Mouse (Mus musculus) lung, postnatal 0 days (tissue): ENCODE data around the gene Ctla4. TPM values are rescaled to one million over a fixed set of nuclear protein-coding genes. Genes with fewer than 3 reads are reported as not detected.

Source experiments
- ATAC-seq: fragments of 200-750 bp; cut with Nextera tagmentation; 2 replicates; pipeline ENCODE4 v1.8.0; 2017; ENCODE audit warnings: moderate library complexity
- DNase-seq: peaks from one replicate; pipeline ENCODE4 v3.0.0-alpha.2; 2016; ENCODE audit warnings: low spot score
- H3K27ac ChIP-seq: fragments of 300-500 bp; sonication (generic); 2 replicates; pipeline ENCODE4 v1.5.1; 2014; ENCODE audit warnings: antibody characterized with exemption, mild to moderate bottlenecking, low read length, mixed read lengths
- H3K27me3 ChIP-seq: fragments of 300-500 bp; sonication (generic); replicated peaks from 2 replicates; pipeline ENCODE4 v1.6.1; 2014; ENCODE audit warnings: low read length, mixed read lengths; ENCODE audit not compliant: insufficient read depth
- H3K36me3 ChIP-seq: fragments of 300-500 bp; sonication (generic); 2 replicates; pipeline ENCODE4 v1.6.1; 2014; ENCODE audit warnings: low read length, mixed read lengths; ENCODE audit not compliant: insufficient read depth
- H3K4me1 ChIP-seq: fragments of 300-500 bp; sonication (generic); 2 replicates; pipeline ENCODE4 v1.6.1; 2014; ENCODE audit warnings: antibody characterized with exemption, low read depth, low read length, mixed read lengths; ENCODE audit not compliant: insufficient read depth
- H3K4me2 ChIP-seq: fragments of 300-500 bp; sonication (generic); replicated peaks from 2 replicates; pipeline ENCODE4 v1.6.1; 2014; ENCODE audit warnings: low read depth, mild to moderate bottlenecking, low read length, moderate library complexity, mixed read lengths
- H3K4me3 ChIP-seq: fragments of 300-500 bp; sonication (generic); 2 replicates; pipeline ENCODE4 v1.5.1; 2014; ENCODE audit warnings: low read depth, low read length
- H3K9ac ChIP-seq: fragments of 300-500 bp; sonication (generic); replicated peaks from 2 replicates; pipeline ENCODE4 v1.6.1; 2014; ENCODE audit warnings: low read depth, mild to moderate bottlenecking
- H3K9me3 ChIP-seq: fragments of 300-500 bp; sonication (generic); 2 replicates; pipeline ENCODE4 v1.6.1; 2016; ENCODE audit warnings: low read length, mixed read lengths
- CTCF ChIP-seq: IDR thresholded peaks from 2 replicates; pipeline ENCODE4 v1.5.1; 2016; ENCODE audit warnings: antibody characterized with exemption, mild to moderate bottlenecking
- EP300 ChIP-seq: IDR thresholded peaks from 2 replicates; pipeline ENCODE4 v1.6.1; 2016; ENCODE audit warnings: antibody characterized with exemption, mild to moderate bottlenecking, control low read depth
- WGBS: fragments of 180-500 bp; shearing (Covaris S2); extraction: QIAGEN DNeasy Blood & Tissue Kit; methylation state at CpG from one replicate; pipeline ENCODE4 v1.1.7; 2014; 5-methylcytosine and 5-hydroxymethylcytosine counted together
- polyA plus RNA-seq: library from polyadenylated mRNA; unstranded; fragments of >200 nt; fragmentation: Nextera tagmentation; extraction: Ambion mirVana; gene quantifications from 2 replicates; pipeline ENCODE4 v1.2.1, GENCODE M21; 2015

Gene Ctla4
- polyA plus RNA-seq, result not detected in 2 replicates

GRCm38 (mm10) chr1:60886981-60887380 lies at the start of gene Ctla4:
Gene Ctla4, plus strand, starts transcription at chr1:60887000.
- ATAC-seq (no peak), DNase-seq (no peak)
- Histone ChIP-seq H3K27me3 (no peaks in the 10 kb centered on the region), H3K4me3 (no peak within 1 kb of the TSS), H3K27ac (no peak within 1 kb of the TSS), H3K9ac (no peak within 1 kb of the TSS), H3K4me2 (no peak within 1 kb of the TSS), H3K9me3 (no peaks in the 10 kb centered on the region), H3K4me1 (no peaks in the 10 kb centered on the region), H3K36me3 (no peaks in the 10 kb centered on the region)
- TF ChIP-seq EP300 (no peak), CTCF (no peak)
- WGBS, result 86% methylated on average over 7 of the region's 7 CpGs

- ATAC-seq (no peak), DNase-seq (no peak)
- Histone ChIP-seq H3K9me3 (no peaks in the 10 kb centered on the region), H3K4me3 (no peak overlapping the region), H3K4me2 (no peak overlapping the region), H3K36me3 (no peaks in the 10 kb centered on the region), H3K27me3 (no peaks in the 10 kb centered on the region), H3K27ac (no peak overlapping the region), H3K9ac (no peak overlapping the region), H3K4me1 (no peaks in the 10 kb centered on the region)
- TF ChIP-seq CTCF, result no peak
- no peak for TF ChIP-seq EP300
- 85% methylated on average over 1 of the region's 1 CpGs for WGBS
These were observed 47.6 kb upstream of the Ctla4 start for GRCm38 (mm10) chr1:60839161-60839560.

DNA sequence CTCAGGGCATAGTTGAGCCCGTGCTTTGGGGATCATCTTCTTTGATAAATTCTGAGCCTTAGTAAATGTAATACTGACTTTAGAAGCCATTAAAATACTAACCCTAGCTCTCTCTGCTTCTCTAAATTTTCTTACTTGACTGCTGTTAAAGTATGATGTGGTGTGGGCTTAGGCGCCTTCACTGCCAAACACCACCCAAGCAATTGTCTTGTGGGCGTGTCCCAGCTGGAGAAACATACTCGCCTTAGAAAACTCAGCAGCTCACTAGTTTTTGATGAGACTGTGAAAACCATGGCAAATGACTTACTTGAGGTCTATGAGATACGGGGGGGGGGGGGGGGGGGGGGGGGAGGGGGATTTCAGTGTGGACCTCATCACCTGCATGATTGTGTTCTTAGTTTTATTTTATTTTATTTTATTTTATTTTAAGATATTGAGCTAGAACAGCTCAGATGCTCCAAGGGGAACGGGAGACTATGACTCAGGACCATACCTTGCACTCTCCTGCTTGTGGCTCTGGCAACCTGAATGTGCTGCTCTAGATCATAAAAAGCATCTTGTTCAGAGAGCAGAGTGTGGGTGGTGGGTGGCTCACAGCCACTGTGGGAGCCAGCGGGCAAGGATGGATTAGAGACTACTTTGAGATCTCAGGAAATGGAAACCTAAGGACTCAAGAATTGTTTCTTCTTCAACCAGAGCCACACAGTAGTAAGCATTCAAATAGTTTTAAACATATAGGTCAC lies 41.3 kb upstream of the Ctla4 start:
- Histone ChIP-seq H3K9me3 (no peaks in the 10 kb centered on the region), H3K9ac (no peak overlapping the region), H3K27ac (no peak overlapping the region), H3K4me1 (no peaks in the 10 kb centered on the region), H3K27me3 (no peaks in the 10 kb centered on the region), H3K4me3 (no peak overlapping the region), H3K36me3 (no peaks in the 10 kb centered on the region), H3K4me2 (no peak overlapping the region)
- WGBS, result 83% methylated on average over 7 of the region's 7 CpGs
- DNase-seq (no peak), ATAC-seq (no peak)
- TF ChIP-seq CTCF (no peak), EP300 (no peak)

DNA sequence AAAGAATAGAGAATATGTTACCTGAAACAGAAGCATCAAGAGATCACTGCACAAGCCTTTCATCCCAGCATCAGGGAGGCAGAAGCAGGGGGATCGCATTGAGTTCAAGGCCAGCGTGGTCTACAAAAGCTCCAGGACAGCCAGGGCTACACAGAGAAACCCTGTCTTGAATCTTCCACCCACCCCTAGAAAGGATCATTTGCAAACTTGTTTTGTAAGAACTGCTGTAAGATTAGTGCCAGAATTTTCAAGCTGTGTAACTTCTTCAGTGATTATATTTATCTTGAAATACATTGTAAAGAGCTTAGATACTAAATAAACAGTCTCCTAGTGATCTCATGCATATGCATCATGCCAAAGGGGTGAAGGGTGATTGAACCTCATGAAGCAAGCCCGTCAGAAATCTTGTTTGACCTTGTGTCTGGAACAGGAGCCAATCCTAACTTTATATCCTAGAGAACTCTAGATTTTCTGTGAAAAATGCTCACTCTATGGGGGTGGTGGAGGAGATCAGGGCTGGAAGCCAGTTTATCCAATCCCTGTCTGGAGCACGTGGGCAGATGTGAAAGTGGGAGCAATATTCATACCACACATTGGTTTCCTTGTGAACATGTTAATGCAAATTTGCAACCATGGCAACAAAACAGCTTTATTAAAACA lies 40.1 kb upstream of the Ctla4 start:
- H3K9ac ChIP-seq, result no peak overlapping the region
- no peak for TF ChIP-seq CTCF
- no peak for TF ChIP-seq EP300
- no peaks in the 10 kb centered on the region for H3K27me3 ChIP-seq
- no peak overlapping the region for H3K4me3 ChIP-seq
- no peaks in the 10 kb centered on the region for H3K9me3 ChIP-seq
- no peaks in the 10 kb centered on the region for H3K4me1 ChIP-seq
- ATAC-seq (peak; percentile 68), DNase-seq (peak; percentile 65)
- no peak overlapping the region for H3K4me2 ChIP-seq
- H3K27ac ChIP-seq, result no peak overlapping the region
- 50% methylated on average over 4 of the region's 4 CpGs for WGBS
- H3K36me3 ChIP-seq, result no peaks in the 10 kb centered on the region

DNA sequence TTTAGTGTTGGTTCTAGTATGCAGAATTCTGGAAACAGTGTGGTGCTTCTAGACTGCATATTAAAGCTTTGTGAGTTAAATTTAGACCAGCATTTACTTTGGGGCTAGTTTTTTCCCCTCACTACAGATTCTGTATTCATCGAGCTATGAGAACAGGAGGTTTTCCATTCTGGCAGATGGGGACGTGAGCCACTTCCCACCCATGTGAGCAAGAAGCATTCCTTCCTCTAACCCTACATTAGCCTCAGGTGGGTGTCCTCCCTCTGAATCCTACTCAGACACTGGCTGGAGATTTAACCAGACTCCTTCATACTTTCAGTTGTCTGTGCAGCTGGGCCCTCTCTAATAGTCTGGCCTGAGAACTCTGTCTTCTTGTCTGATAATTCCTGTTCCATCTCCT lies 37.7 kb upstream of the Ctla4 start:
- TF ChIP-seq CTCF (no peak), EP300 (no peak)
- H3K9ac ChIP-seq, result no peak overlapping the region
- no peaks in the 10 kb centered on the region for H3K36me3 ChIP-seq
- no peak overlapping the region for H3K4me2 ChIP-seq
- H3K4me3 ChIP-seq, result no peak overlapping the region
- no peaks in the 10 kb centered on the region for H3K9me3 ChIP-seq
- ATAC-seq (no peak), DNase-seq (no peak)
- H3K27ac ChIP-seq, result no peak overlapping the region
- H3K4me1 ChIP-seq, result peaks cover 5% of the 10 kb centered on the region; the same call in 1 of the 2 replicates
- no peaks in the 10 kb centered on the region for H3K27me3 ChIP-seq
- WGBS, result 81% methylated on average over 2 of the region's 2 CpGs

- H3K27me3 ChIP-seq, result no peaks in the 10 kb centered on the region
- DNase-seq, result no peak
- H3K9ac ChIP-seq, result no peak overlapping the region
- TF ChIP-seq EP300 (no peak), CTCF (no peak)
- no peak overlapping the region for H3K27ac ChIP-seq
- no peaks in the 10 kb centered on the region for H3K9me3 ChIP-seq
- no peak for ATAC-seq
- H3K4me1 ChIP-seq, result peaks cover 5% of the 10 kb centered on the region; the same call in 1 of the 2 replicates
- H3K4me3 ChIP-seq, result no peak overlapping the region
- WGBS, result 87% methylated on average over 4 of the region's 4 CpGs
- no peak overlapping the region for H3K4me2 ChIP-seq
- no peaks in the 10 kb centered on the region for H3K36me3 ChIP-seq
These were observed 37.0 kb upstream of the Ctla4 start for GRCm38 (mm10) chr1:60849816-60850215.
